Mouse (Mus musculus): Measurements from ENCODE around the gene Hsp90aa1. TPM values are rescaled to one million over a fixed set of nuclear protein-coding genes. Genes with fewer than 3 reads are reported as not detected.
"Not testable (repeated sequence)": the region's sequence is repeated elsewhere in the genome, so short reads cannot be mapped to it uniquely, and the experiment has no call there.

Gene Hsp90aa1
- polyA plus RNA-seq, 1 experiment from 2014 or later, result 662 TPM

DNA sequence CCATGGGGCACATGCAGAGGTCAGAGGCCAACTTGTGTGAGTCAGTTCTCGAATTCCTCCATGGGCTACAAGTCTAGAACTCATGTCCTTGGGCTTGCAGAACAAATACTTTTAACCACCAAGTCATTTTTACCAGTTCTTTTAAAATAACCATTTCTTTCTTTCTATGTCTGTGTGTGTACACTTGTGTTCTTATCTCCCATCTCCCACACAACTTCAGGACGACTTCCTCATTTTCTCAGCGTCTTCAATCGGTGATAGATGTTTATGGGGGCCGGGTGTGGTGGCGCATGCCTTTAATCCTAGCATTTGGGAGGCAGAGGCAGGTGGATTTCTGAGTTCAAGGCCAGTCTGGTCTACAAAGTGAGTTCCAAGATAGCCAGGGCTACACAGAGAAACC lies 11.7 kb upstream of the Hsp90aa1 start:
- Histone ChIP-seq H3K4me3 (no peak overlapping the region), H3K27ac (ENCODE audit: poor library complexity, severe bottlenecking) (no peak overlapping the region), H3K4me1 (replicated peaks) (no peaks in the 10 kb centered on the region), H3K9me3 (replicated peaks) (no peaks in the 10 kb centered on the region), H3K9ac (no peak overlapping the region), H3K4me2 (no peak overlapping the region), H3K27me3 (replicated peaks) (peaks cover 10% of the 10 kb centered on the region), H3K36me3 (no peaks in the 10 kb centered on the region)
- ATAC-seq (ENCODE audit: insufficient number of reproducible peaks, low FRiP score), result no peak
- WGBS, result 86% methylated on average over 6 of the region's 6 CpGs

DNA sequence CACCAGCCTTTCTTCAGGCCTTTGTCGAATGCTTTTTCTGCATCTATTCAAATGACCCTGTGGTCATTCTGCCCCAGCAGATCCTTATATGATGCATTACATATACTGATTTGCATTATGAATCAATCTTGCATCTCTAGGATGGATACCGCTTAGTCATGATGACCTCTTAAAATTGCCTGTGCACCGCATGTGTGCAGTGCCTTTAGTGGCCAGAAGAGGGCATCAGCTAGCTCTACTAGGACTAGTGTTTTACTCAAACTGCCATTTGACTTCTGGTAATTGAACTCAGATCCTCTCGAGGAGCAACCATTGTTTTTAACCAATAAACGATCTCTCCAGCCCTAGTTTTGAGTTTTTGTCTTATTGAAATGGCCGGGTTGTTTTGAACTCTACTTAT lies 11.3 kb upstream of the Hsp90aa1 start:
- Histone ChIP-seq H3K4me3 (no peak overlapping the region), H3K9me3 (replicated peaks) (no peaks in the 10 kb centered on the region), H3K27ac (ENCODE audit: poor library complexity, severe bottlenecking) (no peak overlapping the region), H3K36me3 (no peaks in the 10 kb centered on the region), H3K9ac (no peak overlapping the region), H3K4me1 (replicated peaks) (no peaks in the 10 kb centered on the region), H3K27me3 (replicated peaks) (peaks cover 6% of the 10 kb centered on the region), H3K4me2 (no peak overlapping the region)
- 92% methylated on average over 6 of the region's 6 CpGs for WGBS
- no peak for ATAC-seq (ENCODE audit: insufficient number of reproducible peaks, low FRiP score)

DNA sequence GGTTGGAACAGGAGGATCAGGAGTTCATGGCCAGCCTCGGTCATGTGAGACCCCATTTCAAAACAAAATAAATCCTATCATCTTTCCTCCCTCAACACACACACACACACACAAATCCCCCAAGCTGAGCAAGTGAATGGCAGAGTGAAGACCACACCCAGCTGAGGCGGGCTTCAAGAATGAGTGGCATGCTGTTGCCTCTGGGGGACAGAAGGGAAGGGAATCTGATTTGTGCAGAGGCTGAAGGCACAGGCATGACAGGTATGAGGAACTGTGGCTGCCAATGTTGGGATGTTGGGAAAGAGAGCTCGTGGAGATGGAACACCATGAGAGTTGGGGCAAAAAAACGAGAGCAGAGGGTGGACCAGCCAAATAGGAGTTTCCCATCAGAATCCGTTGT lies 8.7 kb upstream of the Hsp90aa1 start:
- H3K9me3 ChIP-seq (replicated peaks), result no peaks in the 10 kb centered on the region
- no peak overlapping the region for H3K9ac ChIP-seq
- H3K27me3 ChIP-seq (replicated peaks), result no peaks in the 10 kb centered on the region
- H3K4me2 ChIP-seq, result no peak overlapping the region
- no peak overlapping the region for H3K4me3 ChIP-seq
- H3K36me3 ChIP-seq, result no peaks in the 10 kb centered on the region
- ATAC-seq (ENCODE audit: insufficient number of reproducible peaks, low FRiP score), result no peak
- H3K4me1 ChIP-seq (replicated peaks), result peaks cover 2% of the 10 kb centered on the region
- H3K27ac ChIP-seq (ENCODE audit: poor library complexity, severe bottlenecking), result no peak overlapping the region
- 55% methylated on average over 5 of the region's 5 CpGs for WGBS

DNA sequence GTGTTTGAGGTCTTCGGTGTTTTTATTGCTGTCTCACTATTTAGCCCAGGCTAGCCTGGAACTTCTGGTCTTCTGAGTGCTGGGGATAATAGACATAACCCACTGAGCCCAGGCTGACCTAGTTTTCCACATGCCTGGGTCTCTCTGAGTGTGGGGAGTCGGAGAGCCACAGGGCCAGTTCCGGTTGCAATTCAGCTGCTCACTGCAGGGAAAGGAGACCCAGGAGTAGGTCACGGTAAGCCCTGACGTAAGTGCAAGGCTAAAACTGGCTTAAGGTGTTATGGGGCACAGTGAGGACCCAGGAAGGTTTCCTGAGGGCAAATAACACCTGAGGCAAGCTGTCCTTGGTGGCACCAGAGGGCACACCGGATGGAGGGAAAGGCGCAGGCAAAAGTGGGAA lies 4.9 kb upstream of the Hsp90aa1 start:
- no peaks in the 10 kb centered on the region for H3K9me3 ChIP-seq (replicated peaks)
- no peaks in the 10 kb centered on the region for H3K27me3 ChIP-seq (replicated peaks)
- H3K4me1 ChIP-seq (replicated peaks), result peaks cover 13% of the 10 kb centered on the region
- no peak overlapping the region for H3K9ac ChIP-seq
- no peak overlapping the region for H3K4me3 ChIP-seq
- H3K4me2 ChIP-seq, result 0 out of 2 replicates have a peak overlapping the region, but pooled peaks have one; percentile 73
- H3K36me3 ChIP-seq, result no peaks in the 10 kb centered on the region
- WGBS, result 89% methylated on average over 7 of the region's 7 CpGs
- no peak overlapping the region for H3K27ac ChIP-seq (ENCODE audit: poor library complexity, severe bottlenecking)
- no peak for ATAC-seq (ENCODE audit: insufficient number of reproducible peaks, low FRiP score)

DNA sequence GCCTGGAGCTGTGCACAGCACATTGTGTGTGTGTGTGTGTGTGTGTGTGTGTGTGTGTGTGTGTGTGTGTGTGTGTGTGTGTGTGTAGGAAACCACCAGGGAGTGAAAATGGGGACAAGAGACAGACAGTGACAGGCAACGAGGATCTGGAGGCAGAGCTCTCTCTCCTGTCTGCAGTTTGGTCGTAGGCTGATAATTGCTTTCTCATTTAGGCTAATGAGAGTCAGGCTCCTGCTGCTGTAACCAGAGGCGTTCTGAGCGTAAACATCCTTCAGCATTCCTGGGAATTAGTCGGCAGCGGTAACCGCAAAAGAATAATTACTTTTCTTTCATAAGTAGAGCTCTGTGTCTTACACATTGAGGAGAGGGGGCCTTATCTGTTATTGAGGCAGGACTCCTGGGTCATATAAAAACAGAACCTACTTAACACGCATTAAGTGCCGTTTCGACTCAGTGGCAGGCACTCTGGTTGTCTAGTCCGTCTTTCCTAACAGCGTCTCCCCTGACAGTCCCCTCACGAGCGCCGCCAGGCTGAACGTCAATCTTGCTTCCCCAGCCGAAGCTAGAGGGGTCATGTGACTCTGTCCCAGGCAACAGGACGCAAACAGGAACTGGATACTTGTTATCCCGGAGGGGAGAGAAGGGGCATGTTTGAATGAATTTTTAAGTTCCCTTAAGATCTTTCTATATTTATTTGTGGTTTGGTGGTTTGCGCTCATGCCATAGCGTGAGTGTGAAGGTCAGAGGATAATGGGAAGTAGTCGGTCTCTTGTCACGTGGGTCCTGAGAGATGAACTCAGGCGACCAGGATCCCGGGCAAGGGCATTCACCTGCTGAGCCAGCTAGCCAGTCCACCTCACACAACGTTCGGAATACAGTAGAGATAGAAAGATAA lies 4.1 kb upstream of the Hsp90aa1 start:
- 2% methylated on average over 27 of the region's 27 CpGs for WGBS
- ATAC-seq (ENCODE audit: insufficient number of reproducible peaks, low FRiP score), result peak; percentile 83
- peak overlapping the region; percentile 73 for H3K4me2 ChIP-seq

DNA sequence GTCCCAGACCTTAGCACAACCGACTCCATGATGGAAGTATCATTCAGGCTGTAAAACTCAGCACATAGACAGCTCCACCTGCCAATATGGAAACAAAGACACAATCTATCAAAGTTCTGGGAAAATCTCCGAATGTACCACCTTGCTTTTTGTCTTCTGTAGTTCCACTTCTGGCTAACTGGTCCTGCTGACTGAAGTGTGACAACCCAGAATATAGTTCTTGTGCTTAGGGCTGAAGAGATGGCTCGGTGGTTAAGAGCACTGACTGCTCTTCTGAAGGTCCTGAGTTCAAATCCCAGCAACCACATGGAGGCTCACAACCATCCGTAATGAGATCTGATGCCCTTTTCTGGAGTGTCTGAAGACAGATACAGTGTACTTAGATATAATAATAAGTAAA lies 2.9 kb upstream of the Hsp90aa1 start:
- not testable (repeated sequence) for H3K9ac ChIP-seq; H3K9me3 ChIP-seq (replicated peaks); H3K4me3 ChIP-seq; H3K36me3 ChIP-seq; H3K27ac ChIP-seq (ENCODE audit: poor library complexity, severe bottlenecking); H3K27me3 ChIP-seq (replicated peaks); H3K4me2 ChIP-seq; ATAC-seq (ENCODE audit: insufficient number of reproducible peaks, low FRiP score)
- H3K4me1 ChIP-seq (replicated peaks), result peaks cover 29% of the 10 kb centered on the region
- 82% methylated on average over 4 of the region's 4 CpGs for WGBS

More for the DNA sequence above, 4.1 kb upstream of the Hsp90aa1 start:
- peak overlapping the region; percentile 69 for H3K9ac ChIP-seq
- H3K9me3 ChIP-seq (replicated peaks), result no peaks in the 10 kb centered on the region
- H3K27ac ChIP-seq (ENCODE audit: poor library complexity, severe bottlenecking), result peak overlapping the region; percentile 46
- peaks cover 17% of the 10 kb centered on the region for H3K4me1 ChIP-seq (replicated peaks)
- peak overlapping the region; percentile 48 for H3K4me3 ChIP-seq
- no peaks in the 10 kb centered on the region for H3K27me3 ChIP-seq (replicated peaks)
- H3K36me3 ChIP-seq, result no peaks in the 10 kb centered on the region

DNA sequence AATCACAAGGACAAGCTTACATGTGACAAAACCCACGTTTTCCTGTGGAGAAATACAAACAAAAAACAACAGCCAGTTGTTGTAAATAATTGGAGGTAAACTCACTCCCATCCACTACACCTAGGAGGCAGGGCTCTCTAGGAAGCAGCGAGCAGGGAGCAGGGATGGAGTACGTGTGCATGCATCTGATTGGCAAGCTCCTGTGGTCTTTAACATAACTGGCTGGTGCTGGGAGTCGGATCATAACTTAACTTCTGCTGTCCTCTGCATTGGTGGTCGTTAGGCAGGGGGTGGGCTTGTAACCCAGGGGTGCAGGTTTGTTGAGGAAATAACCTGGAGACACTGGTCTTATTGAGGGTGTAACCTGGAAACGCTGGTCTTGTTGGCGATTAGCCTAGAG lies 1.2 kb upstream of the Hsp90aa1 start:
- no peaks in the 10 kb centered on the region for H3K36me3 ChIP-seq
- H3K4me1 ChIP-seq (replicated peaks), result peaks cover 38% of the 10 kb centered on the region
- no peak overlapping the region for H3K4me2 ChIP-seq
- H3K4me3 ChIP-seq, result no peak overlapping the region
- peak overlapping the region; percentile 20; the same call in 1 of the 2 replicates for H3K27ac ChIP-seq (ENCODE audit: poor library complexity, severe bottlenecking)
- no peak for ATAC-seq (ENCODE audit: insufficient number of reproducible peaks, low FRiP score)
- WGBS, result 66% methylated on average over 7 of the region's 7 CpGs
- H3K9ac ChIP-seq, result no peak overlapping the region
- H3K9me3 ChIP-seq (replicated peaks), result no peaks in the 10 kb centered on the region
- no peaks in the 10 kb centered on the region for H3K27me3 ChIP-seq (replicated peaks)

DNA sequence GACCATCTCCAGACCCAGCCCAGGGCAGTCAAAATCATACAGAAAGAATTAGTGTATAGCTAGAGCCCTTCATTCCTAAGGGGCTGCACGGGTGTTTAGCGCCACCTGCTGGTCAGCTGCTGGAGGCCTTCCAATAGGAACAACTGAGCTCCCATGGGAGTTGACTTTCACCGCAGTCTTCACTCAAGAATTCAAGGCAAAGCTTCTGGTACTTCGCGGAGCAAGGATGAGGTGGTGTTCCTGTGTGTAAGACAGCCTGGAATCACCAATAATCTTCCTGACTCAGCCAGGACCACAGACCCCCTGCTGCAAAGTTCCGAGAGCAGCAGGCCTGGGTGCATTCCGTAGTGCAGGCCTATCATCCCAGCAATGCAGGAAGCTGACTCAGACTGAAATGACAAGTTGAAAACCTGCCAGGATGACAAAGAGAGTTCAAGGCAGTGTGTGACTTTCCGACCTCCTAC lies 512 bp upstream of the Hsp90aa1 start:
- Histone ChIP-seq H3K36me3 (no peaks in the 10 kb centered on the region), H3K9me3 (replicated peaks) (no peaks in the 10 kb centered on the region), H3K4me1 (replicated peaks) (peaks cover 44% of the 10 kb centered on the region), H3K27ac (ENCODE audit: poor library complexity, severe bottlenecking) (peak overlapping the region; percentile 20; the same call in 1 of the 2 replicates), H3K9ac (peak overlapping the region; percentile 32; the same call in 1 of the 2 replicates), H3K4me2 (peak overlapping the region; percentile 53; the same call in 1 of the 2 replicates), H3K4me3 (peak overlapping the region; percentile 23), H3K27me3 (replicated peaks) (no peaks in the 10 kb centered on the region)
- peak; percentile 67 for ATAC-seq (ENCODE audit: insufficient number of reproducible peaks, low FRiP score)
- 12% methylated on average over 8 of the region's 8 CpGs for WGBS

DNA sequence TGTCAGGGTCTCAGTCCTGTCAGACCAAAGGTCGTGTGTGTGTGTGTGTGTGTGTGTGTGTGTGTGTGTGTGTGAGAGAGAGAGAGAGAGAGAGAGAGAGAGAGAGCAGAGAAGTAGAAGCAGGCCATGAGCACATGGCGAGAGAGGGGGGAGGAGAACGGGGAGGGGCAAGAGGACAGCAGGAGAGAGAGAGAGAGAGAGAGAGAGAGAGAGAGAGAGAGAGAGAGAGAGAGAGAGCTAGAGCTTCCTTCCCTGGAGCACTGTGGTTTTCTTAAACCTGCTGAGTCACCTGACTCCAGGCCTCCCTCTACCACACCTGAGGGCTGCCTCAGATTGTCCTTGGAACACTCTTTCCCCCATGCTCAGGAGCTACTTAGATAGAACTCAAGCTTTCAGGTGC lies 1.2 kb downstream of the Hsp90aa1 start:
- H3K36me3 ChIP-seq; H3K9me3 ChIP-seq (replicated peaks); H3K4me2 ChIP-seq; H3K27me3 ChIP-seq (replicated peaks); H3K4me3 ChIP-seq; ATAC-seq (ENCODE audit: insufficient number of reproducible peaks, low FRiP score): not testable (repeated sequence)
- H3K27ac ChIP-seq (ENCODE audit: poor library complexity, severe bottlenecking), result peak overlapping the region; percentile 30; the same call in 1 of the 2 replicates
- 12% methylated on average over 1 of the region's 3 CpGs for WGBS
- H3K9ac ChIP-seq, result peak overlapping the region; percentile 53; the same call in 1 of the 2 replicates
- peaks cover 53% of the 10 kb centered on the region for H3K4me1 ChIP-seq (replicated peaks)

DNA sequence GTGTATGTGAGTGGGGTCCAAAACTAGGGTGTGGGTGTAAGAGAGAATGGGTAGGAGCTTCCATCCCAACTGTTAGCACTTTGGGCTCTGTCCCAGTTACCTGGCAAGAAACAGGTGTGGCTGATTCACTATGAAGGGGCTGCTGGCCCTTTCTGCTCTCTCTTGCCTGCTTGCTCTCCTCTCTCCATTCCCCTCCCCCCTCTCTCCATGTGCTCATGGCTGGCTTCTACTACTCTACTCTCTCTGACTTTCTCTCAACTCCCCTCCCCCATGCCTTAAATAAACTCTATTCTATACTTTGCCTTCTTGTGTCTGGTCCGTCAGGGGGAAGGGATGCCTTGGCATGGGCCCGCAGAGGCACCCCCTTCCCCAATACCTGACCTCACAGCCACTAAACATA lies 1.8 kb downstream of the Hsp90aa1 start:
- no peak for ATAC-seq (ENCODE audit: insufficient number of reproducible peaks, low FRiP score)
- no peaks in the 10 kb centered on the region for H3K36me3 ChIP-seq
- peaks cover 49% of the 10 kb centered on the region for H3K4me1 ChIP-seq (replicated peaks)
- peak overlapping the region; percentile 53; the same call in 1 of the 2 replicates for H3K9ac ChIP-seq
- no peak overlapping the region for H3K4me2 ChIP-seq
- WGBS, result 53% methylated on average over 2 of the region's 2 CpGs
- no peak overlapping the region for H3K27ac ChIP-seq (ENCODE audit: poor library complexity, severe bottlenecking)
- H3K9me3 ChIP-seq (replicated peaks), result no peaks in the 10 kb centered on the region
- H3K27me3 ChIP-seq (replicated peaks), result no peaks in the 10 kb centered on the region
- H3K4me3 ChIP-seq, result no peak overlapping the region

DNA sequence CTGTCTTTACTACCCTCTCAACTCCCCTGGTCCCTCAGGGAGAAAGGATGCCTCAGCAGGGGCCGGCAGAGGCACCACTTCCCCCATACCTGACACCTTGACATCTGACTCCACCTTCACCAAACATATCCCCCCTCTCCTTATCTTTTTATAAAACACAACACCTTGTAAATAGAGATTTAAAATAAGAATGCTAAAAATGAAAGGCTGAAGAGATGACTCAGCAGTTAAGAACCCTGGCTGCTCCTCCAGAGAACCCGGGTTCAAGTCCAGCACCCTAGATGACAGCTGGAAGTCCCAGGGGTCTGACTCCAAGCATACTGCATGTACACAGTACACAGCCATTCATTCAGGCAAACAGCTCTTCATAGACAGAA lies 3.4 kb downstream of the Hsp90aa1 start:
- Histone ChIP-seq H3K9me3 (replicated peaks) (no peaks in the 10 kb centered on the region), H3K4me1 (replicated peaks) (peaks cover 56% of the 10 kb centered on the region), H3K36me3 (peaks cover 7% of the 10 kb centered on the region), H3K4me3 (peak overlapping the region; percentile 12; the same call in 1 of the 2 replicates), H3K27me3 (replicated peaks) (no peaks in the 10 kb centered on the region), H3K9ac (peak overlapping the region; percentile 32; the same call in 1 of the 2 replicates), H3K4me2 (peak overlapping the region; percentile 47), H3K27ac (ENCODE audit: poor library complexity, severe bottlenecking) (no peak overlapping the region)
- WGBS, result 49% methylated on average over 2 of the region's 2 CpGs
- no peak for ATAC-seq (ENCODE audit: insufficient number of reproducible peaks, low FRiP score)
